In genomic region chr13:85083335-85083734, GRCm38 (mm10) we compare ENCODE assay signal across 24 mouse cellular contexts.
DNase-seq lines count a peak whose midpoint lies in the region; ATAC-seq lines count a peak whose summit lies in the region.
"Had no signal": no experiment of that assay in that cellular context is flagged by ENCODE, and none has a peak within 500 bp of the region (broad histone marks: within the 10 kb centered on the region; RNA-seq: fewer than 3 reads in every experiment).

No protein-coding gene starts in this region.

- intact Hi-C loops in left cerebral cortex, postnatal 10 days (cut with DNase I): no loop called here

- H3K27me3 ChIP-seq in forebrain, embryonic 15.5 days: no peaks in the 10 kb centered on the region
- no peaks in the 10 kb centered on the region for H3K27me3 ChIP-seq in forebrain, embryonic 10.5 days (ENCODE audit: poor library complexity, severe bottlenecking)
- H3K27me3 ChIP-seq: heart, embryonic 13.5 days; liver, embryonic 15.5 days; Patski had no signal

- no peaks in the 10 kb centered on the region for H3K9me3 ChIP-seq in forebrain, embryonic 15.5 days
- H3K9me3 ChIP-seq in forebrain, embryonic 10.5 days: no peaks in the 10 kb centered on the region
- H3K9me3 ChIP-seq: heart, embryonic 13.5 days; liver, embryonic 15.5 days had no signal

- 44% methylated on average over 5 of the region's 5 CpGs for WGBS in forebrain, embryonic 15.5 days
- 79% methylated on average over 5 of the region's 5 CpGs for WGBS in forebrain, embryonic 10.5 days

- no peak overlapping the region for H3K4me3 ChIP-seq in forebrain, embryonic 15.5 days
- no peak overlapping the region for H3K4me3 ChIP-seq in forebrain, embryonic 10.5 days
- H3K4me3 ChIP-seq: erythroblast, embryonic 14.5 days; heart, embryonic 13.5 days; liver, embryonic 15.5 days had no signal

- H3K4me2 ChIP-seq in forebrain, embryonic 15.5 days (replicated peaks): no peak overlapping the region
- H3K4me2 ChIP-seq: heart, embryonic 13.5 days; hindbrain, embryonic 14.5 days; liver, embryonic 15.5 days; lung, embryonic 14.5 days had no signal

- no peak overlapping the region for H3K9ac ChIP-seq in forebrain, embryonic 15.5 days (replicated peaks)
- H3K9ac ChIP-seq: heart, embryonic 13.5 days; hindbrain, embryonic 14.5 days; liver, embryonic 15.5 days; lung, embryonic 14.5 days had no signal

- no peak overlapping the region for H3K27ac ChIP-seq in forebrain, embryonic 15.5 days (replicated peaks)
- H3K27ac ChIP-seq in forebrain, embryonic 10.5 days: no peak overlapping the region
- H3K27ac ChIP-seq: heart, embryonic 13.5 days; hindbrain, embryonic 14.5 days; liver, embryonic 15.5 days had no signal

- 0 out of 2 replicates have a peak, but pooled peaks cover 4% of the 10 kb centered on the region for H3K4me1 ChIP-seq in forebrain, embryonic 15.5 days
- H3K4me1 ChIP-seq in forebrain, embryonic 10.5 days: peaks cover 4% of the 10 kb centered on the region; the same call in 1 of the 2 replicates
- H3K4me1 ChIP-seq: heart, embryonic 13.5 days; liver, embryonic 15.5 days had no signal

- ATAC-seq in forebrain, embryonic 15.5 days (replicated peaks): 0 out of 2 replicates have a peak, but pooled peaks have one; percentile 43
- ATAC-seq: Patski had no signal

- no peak for DNase-seq in forebrain, embryonic 10.5 days (ENCODE audit: extremely low spot score, low spot score)
- DNase-seq in left cerebral cortex, adult 11 months (ENCODE audit: low spot score): peak; percentile 9
- no peak for DNase-seq in left cerebral cortex, postnatal 10 days (ENCODE audit: extremely low spot score in 1 of 2, low spot score in 2 of 2)
- peak; percentile 61 for DNase-seq in brain, adult 2 months (ENCODE audit: low read depth, low spot score)
- DNase-seq in layer of hippocampus, adult 8-10 months (ENCODE audit: low spot score in 2 of 2): peak; percentile 30 to 33
- no peak for DNase-seq in gastrocnemius, adult 18-20 months (ENCODE audit: low spot score)
- DNase-seq in kidney, postnatal 4 days: no peak
- DNase-seq: adrenal gland, postnatal 10 days; cerebellum, adult 18-20 months; cerebellum, postnatal 10 days; heart, postnatal 10 days; kidney, adult 11 months; kidney, postnatal 14 days; lung, embryonic 14.5 days; lung, postnatal 14 days; midbrain, embryonic 14.5 days; retina, postnatal 1 day; thymus, postnatal 4 days had no signal

- no peaks in the 10 kb centered on the region for H3K36me3 ChIP-seq in forebrain, embryonic 15.5 days
- H3K36me3 ChIP-seq in forebrain, embryonic 10.5 days (replicated peaks): no peaks in the 10 kb centered on the region
- H3K36me3 ChIP-seq: heart, embryonic 13.5 days; liver, embryonic 15.5 days had no signal

Comparison
In these comparisons a context has a peak if more than half of its experiments do, and no peak if none do; other contexts are left out.
1. DNase-seq: peak in left cerebral cortex, adult 11 months (single experiment), brain, adult 2 months (single experiment) and layer of hippocampus, adult 8-10 months (2 of 2); none in forebrain, embryonic 10.5 days (single experiment), left cerebral cortex, postnatal 10 days (0 of 2), gastrocnemius, adult 18-20 months (single experiment) and kidney, postnatal 4 days (0 of 2).